Mouse (Mus musculus) liver, embryonic 12.5 days (tissue): Measurements from ENCODE around the gene Cpsf6. TPM values are rescaled to one million over a fixed set of nuclear protein-coding genes. Genes with fewer than 3 reads are reported as not detected.

Source experiments
- ATAC-seq: fragments of 200-750 bp; cut with Nextera tagmentation; 2 replicates; pipeline ENCODE4 v1.8.0; 2017; ENCODE audit warnings: moderate number of reproducible peaks, mild to moderate bottlenecking, moderate library complexity
- H3K27ac ChIP-seq: fragments of 300-500 bp; sonication (generic); 2 replicates; pipeline ENCODE4 v1.5.1; 2016; ENCODE audit warnings: mild to moderate bottlenecking
- H3K27me3 ChIP-seq: fragments of 300-500 bp; sonication (generic); replicated peaks from 2 replicates; pipeline ENCODE4 v1.6.1; 2016; ENCODE audit warnings: mild to moderate bottlenecking, moderate library complexity
- H3K36me3 ChIP-seq: fragments of 300-500 bp; sonication (generic); 2 replicates; pipeline ENCODE4 v1.6.1; 2016; ENCODE audit warnings: mild to moderate bottlenecking, moderate library complexity
- H3K4me1 ChIP-seq: fragments of 300-500 bp; sonication (generic); 2 replicates; pipeline ENCODE4 v1.6.1; 2016
- H3K4me2 ChIP-seq: fragments of 300-500 bp; sonication (generic); 2 replicates; pipeline ENCODE4 v1.6.1; 2016; ENCODE audit warnings: mild to moderate bottlenecking, moderate library complexity
- H3K4me3 ChIP-seq: fragments of 300-500 bp; sonication (generic); 2 replicates; pipeline ENCODE4 v1.5.1; 2016; ENCODE audit warnings: mild to moderate bottlenecking, moderate library complexity
- H3K9ac ChIP-seq: fragments of 300-500 bp; sonication (generic); 2 replicates; pipeline ENCODE4 v1.6.1; 2016; ENCODE audit warnings: mild to moderate bottlenecking, moderate library complexity
- H3K9me3 ChIP-seq: fragments of 300-500 bp; sonication (generic); replicated peaks from 2 replicates; pipeline ENCODE4 v1.6.1; 2016; ENCODE audit warnings: mild to moderate bottlenecking, moderate library complexity
- WGBS: fragments of 180-500 bp; shearing (Covaris S2); methylation state at CpG from one replicate; pipeline ENCODE4 v1.1.7; 2016; ENCODE audit not compliant: insufficient replicate concordance; 5-methylcytosine and 5-hydroxymethylcytosine counted together
- polyA plus RNA-seq: library from polyadenylated mRNA; unstranded; fragments of >200 nt; fragmentation: Nextera tagmentation; extraction: Ambion mirVana; gene quantifications from 2 replicates; pipeline ENCODE4 v1.2.1, GENCODE M21; 2016

The Cpsf6 gene
- polyA plus RNA-seq, 1 experiment from 2014 or later, result 92.5 TPM

- 70% methylated on average over 20 of the region's 20 CpGs for WGBS
- Histone ChIP-seq H3K4me2 (no peak overlapping the region), H3K9me3 (no peaks in the 10 kb centered on the region), H3K9ac (no peak overlapping the region), H3K4me3 (no peak overlapping the region), H3K36me3 (no peaks in the 10 kb centered on the region), H3K4me1 (no peaks in the 10 kb centered on the region), H3K27me3 (no peaks in the 10 kb centered on the region), H3K27ac (no peak overlapping the region)
- ATAC-seq, result no peak
Observed at GRCm38 (mm10) chr10:117402403-117403333, 22.9 kb upstream of the Cpsf6 start.

GRCm38 (mm10) chr10:117401364-117401763 lies 21.5 kb upstream of the Cpsf6 start:
- Histone ChIP-seq H3K4me2 (no peak overlapping the region), H3K9ac (no peak overlapping the region), H3K4me1 (0 out of 2 replicates have a peak, but pooled peaks cover 6% of the 10 kb centered on the region), H3K36me3 (no peaks in the 10 kb centered on the region), H3K27me3 (no peaks in the 10 kb centered on the region; the same call in 1 of the 2 replicates), H3K27ac (no peak overlapping the region), H3K9me3 (no peaks in the 10 kb centered on the region), H3K4me3 (no peak overlapping the region)
- 74% methylated on average over 4 of the region's 4 CpGs for WGBS
- ATAC-seq, result no peak

DNA sequence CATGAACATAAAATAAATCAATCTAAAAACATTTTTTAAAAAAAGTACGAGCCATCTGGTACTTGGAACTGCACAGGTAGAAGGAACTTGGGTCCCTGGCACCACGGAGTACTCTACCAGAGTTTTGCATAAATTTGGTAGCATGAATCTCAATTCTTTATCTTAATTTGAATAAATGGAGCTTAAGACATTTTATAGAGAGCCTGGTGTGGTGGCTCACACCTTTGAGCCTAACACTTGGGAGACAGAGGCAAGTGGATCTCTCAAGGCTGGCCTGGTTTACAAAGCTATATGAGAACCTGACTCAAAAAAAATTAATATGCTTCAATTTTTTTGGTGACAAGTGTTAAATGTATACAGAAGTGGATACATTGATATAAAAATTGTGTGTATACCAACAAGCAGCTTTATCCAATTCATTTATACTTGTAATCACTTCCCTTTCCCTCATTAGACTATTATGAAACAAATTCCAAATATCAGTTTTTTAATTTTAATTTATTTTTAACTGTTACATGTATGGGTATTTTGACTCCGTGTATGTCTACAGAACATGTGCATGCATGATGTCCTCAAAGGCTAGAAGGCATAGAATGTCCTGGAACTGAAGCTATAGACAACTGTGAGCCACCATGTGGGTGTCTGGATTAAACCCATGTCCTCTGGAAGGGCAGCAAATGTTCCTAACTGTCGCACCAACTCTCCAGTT lies 20.6 kb upstream of the Cpsf6 start:
- no peak overlapping the region for H3K4me2 ChIP-seq
- H3K9ac ChIP-seq, result no peak overlapping the region
- H3K4me1 ChIP-seq, result 0 out of 2 replicates have a peak, but pooled peaks cover 6% of the 10 kb centered on the region
- WGBS, result 78% methylated on average over 4 of the region's 4 CpGs
- H3K36me3 ChIP-seq, result no peaks in the 10 kb centered on the region
- H3K9me3 ChIP-seq, result no peaks in the 10 kb centered on the region
- H3K27ac ChIP-seq, result no peak overlapping the region
- H3K4me3 ChIP-seq, result no peak overlapping the region
- H3K27me3 ChIP-seq, result no peaks in the 10 kb centered on the region; the same call in 1 of the 2 replicates
- no peak for ATAC-seq

GRCm38 (mm10) chr10:117399839-117400238 lies 20.0 kb upstream of the Cpsf6 start:
- Histone ChIP-seq H3K9ac (no peak overlapping the region), H3K27ac (no peak overlapping the region), H3K27me3 (no peaks in the 10 kb centered on the region; the same call in 1 of the 2 replicates), H3K9me3 (no peaks in the 10 kb centered on the region), H3K4me2 (no peak overlapping the region), H3K36me3 (no peaks in the 10 kb centered on the region), H3K4me3 (no peak overlapping the region), H3K4me1 (0 out of 2 replicates have a peak, but pooled peaks cover 6% of the 10 kb centered on the region)
- ATAC-seq, result no peak
- WGBS, result 76% methylated on average over 3 of the region's 3 CpGs

GRCm38 (mm10) chr10:117399196-117399595 lies 19.4 kb upstream of the Cpsf6 start:
- H3K4me1 ChIP-seq, result 0 out of 2 replicates have a peak, but pooled peaks cover 6% of the 10 kb centered on the region
- no peaks in the 10 kb centered on the region; the same call in 1 of the 2 replicates for H3K27me3 ChIP-seq
- no peak for ATAC-seq
- no peak overlapping the region for H3K4me3 ChIP-seq
- no peaks in the 10 kb centered on the region for H3K36me3 ChIP-seq
- no peak overlapping the region for H3K4me2 ChIP-seq
- no peak overlapping the region for H3K9ac ChIP-seq
- no peak overlapping the region for H3K27ac ChIP-seq
- no peaks in the 10 kb centered on the region for H3K9me3 ChIP-seq
- WGBS, result 35% methylated on average over 2 of the region's 2 CpGs

DNA sequence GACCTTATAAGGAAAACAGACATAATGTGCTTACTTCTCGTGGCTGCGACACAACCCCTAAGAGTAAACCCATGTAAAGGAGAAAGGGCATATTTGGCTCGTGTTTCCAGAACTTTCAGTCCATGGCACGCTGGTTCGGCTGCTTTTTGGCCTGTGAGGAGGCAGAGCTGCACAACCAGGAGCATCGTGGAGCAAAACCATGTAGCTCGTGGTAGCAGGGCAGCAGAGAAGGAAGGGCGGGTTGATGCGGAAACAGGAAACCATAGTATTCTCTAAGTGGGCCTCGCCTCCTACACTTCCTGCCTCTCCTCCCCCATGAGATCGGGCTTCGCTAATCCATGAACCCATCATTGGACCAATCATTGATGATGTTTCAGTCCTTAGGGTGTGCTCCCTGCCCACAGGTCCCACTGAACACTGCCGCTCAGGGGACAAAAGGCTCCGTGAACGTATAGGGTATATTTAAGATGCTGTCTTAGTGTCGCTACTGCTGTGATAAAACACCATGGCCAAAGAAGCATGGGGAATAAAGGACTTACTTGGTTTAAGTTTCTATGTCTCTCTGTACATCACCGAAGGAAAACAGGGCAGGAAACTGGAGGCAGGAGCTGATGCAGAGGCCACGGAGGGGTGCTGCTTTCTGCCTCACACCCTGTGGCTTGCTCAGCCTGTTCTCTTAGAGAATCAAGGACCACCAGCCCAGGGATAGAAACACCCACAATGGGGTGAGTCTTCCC lies 18.4 kb upstream of the Cpsf6 start:
- no peak overlapping the region for H3K4me3 ChIP-seq
- H3K9me3 ChIP-seq, result no peaks in the 10 kb centered on the region
- H3K9ac ChIP-seq, result no peak overlapping the region
- no peak for ATAC-seq
- H3K36me3 ChIP-seq, result no peaks in the 10 kb centered on the region
- H3K4me2 ChIP-seq, result 0 out of 2 replicates have a peak overlapping the region, but pooled peaks have one; percentile 17
- no peak overlapping the region for H3K27ac ChIP-seq
- H3K4me1 ChIP-seq, result peaks cover 13% of the 10 kb centered on the region
- no peaks in the 10 kb centered on the region; the same call in 1 of the 2 replicates for H3K27me3 ChIP-seq
- 48% methylated on average over 18 of the region's 18 CpGs for WGBS

DNA sequence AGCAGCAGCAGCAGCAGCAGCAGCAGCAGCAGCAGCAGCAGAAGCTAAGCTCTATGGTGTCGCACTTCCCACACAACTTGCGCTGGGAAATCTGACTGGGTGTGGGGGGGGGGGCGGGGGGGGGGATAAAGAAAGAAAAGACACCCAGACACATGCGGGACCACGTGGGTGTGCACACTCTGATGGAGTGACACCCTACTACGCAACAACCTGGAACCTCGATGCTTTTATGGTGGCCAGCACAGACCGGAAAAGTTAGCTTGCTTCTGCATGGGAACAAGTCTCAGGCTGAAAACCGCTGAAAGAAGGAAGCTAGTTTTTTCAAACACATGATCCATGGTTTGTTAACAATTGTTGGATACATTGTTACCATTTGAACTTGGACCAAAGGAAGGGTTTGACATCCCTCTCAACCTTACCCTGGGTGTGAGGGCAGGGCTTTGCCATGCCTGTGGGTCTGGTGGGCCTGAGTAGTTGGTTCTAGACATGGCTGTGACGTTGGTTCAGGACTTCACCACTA lies 17.4 kb upstream of the Cpsf6 start:
- peaks cover 18% of the 10 kb centered on the region for H3K4me1 ChIP-seq
- WGBS, result 48% methylated on average over 10 of the region's 10 CpGs
- no peak for ATAC-seq

DNA sequence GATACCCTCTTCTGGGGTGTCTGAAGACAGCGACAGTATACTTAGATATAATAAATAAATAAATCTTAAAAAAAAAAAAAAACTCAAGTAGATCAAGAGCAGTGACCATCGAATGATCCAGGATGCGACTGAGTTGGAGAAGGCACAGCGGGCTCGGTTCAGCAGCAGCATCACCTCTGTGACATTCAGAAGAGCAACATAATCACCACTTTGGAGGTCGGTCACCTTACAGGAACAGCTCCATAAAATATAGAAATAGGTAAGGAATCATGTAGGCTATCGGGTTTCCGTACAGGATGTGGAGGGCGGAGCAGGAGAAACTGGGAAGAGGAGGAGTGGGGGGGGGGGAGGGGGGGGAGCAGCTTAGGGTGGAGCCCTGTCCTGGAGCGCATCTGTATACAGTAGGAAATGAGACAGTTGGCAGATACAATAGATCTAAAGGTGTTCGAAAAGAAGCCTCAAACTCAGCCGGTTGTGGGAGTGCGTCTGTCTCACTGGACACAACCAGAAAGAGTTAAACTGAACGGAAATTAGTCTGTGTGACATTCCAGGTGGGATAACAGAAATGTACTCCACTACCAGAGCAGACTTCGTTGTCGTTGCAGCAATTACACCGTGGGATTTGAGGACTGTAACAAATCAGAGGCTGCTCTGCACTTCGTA lies 16.7 kb upstream of the Cpsf6 start:
- H3K4me3 ChIP-seq, result no peak overlapping the region
- ATAC-seq, result no peak
- H3K9me3 ChIP-seq, result no peaks in the 10 kb centered on the region
- no peak overlapping the region for H3K27ac ChIP-seq
- H3K36me3 ChIP-seq, result no peaks in the 10 kb centered on the region
- no peaks in the 10 kb centered on the region; the same call in 1 of the 2 replicates for H3K27me3 ChIP-seq
- H3K4me2 ChIP-seq, result peak overlapping the region; percentile 27; the same call in 1 of the 2 replicates
- H3K4me1 ChIP-seq, result peaks cover 18% of the 10 kb centered on the region
- WGBS, result 48% methylated on average over 18 of the region's 18 CpGs
- H3K9ac ChIP-seq, result no peak overlapping the region

More for the DNA sequence above, 17.4 kb upstream of the Cpsf6 start:
- no peak overlapping the region for H3K4me3 ChIP-seq
- H3K4me2 ChIP-seq, result peak overlapping the region; percentile 27; the same call in 1 of the 2 replicates
- H3K27ac ChIP-seq, result no peak overlapping the region
- no peaks in the 10 kb centered on the region for H3K9me3 ChIP-seq
- no peak overlapping the region for H3K9ac ChIP-seq
- no peaks in the 10 kb centered on the region; the same call in 1 of the 2 replicates for H3K27me3 ChIP-seq
- H3K36me3 ChIP-seq, result no peaks in the 10 kb centered on the region

DNA sequence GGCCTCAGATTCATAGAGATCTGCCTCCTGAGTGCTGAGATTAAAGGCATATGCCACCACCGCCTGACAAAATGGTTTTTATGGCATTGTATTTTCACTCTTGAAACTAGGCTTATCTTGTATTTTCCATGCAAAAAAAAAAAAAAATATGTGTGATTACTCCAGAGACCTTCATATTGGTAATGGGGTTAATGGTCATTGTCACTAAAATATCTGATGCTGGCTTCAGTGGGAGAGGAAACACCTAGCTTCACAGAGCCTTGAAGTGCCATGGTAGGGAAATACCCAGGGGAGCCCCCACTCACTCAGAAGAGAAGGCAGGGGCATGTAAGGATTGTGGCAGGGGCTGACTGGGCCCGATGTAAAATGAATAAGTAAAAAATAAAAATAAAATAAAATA lies 16.0 kb upstream of the Cpsf6 start:
- no peak for ATAC-seq
- Histone ChIP-seq H3K9me3 (no peaks in the 10 kb centered on the region), H3K36me3 (no peaks in the 10 kb centered on the region), H3K27ac (no peak overlapping the region), H3K4me2 (no peak overlapping the region), H3K27me3 (no peaks in the 10 kb centered on the region; the same call in 1 of the 2 replicates), H3K4me1 (peaks cover 18% of the 10 kb centered on the region), H3K9ac (no peak overlapping the region), H3K4me3 (no peak overlapping the region)
- WGBS, result 68% methylated on average over 2 of the region's 2 CpGs

- Histone ChIP-seq H3K4me1 (peaks cover 18% of the 10 kb centered on the region), H3K9ac (no peak overlapping the region), H3K9me3 (no peaks in the 10 kb centered on the region), H3K27ac (no peak overlapping the region), H3K4me2 (no peak overlapping the region), H3K36me3 (no peaks in the 10 kb centered on the region), H3K27me3 (peaks cover 7% of the 10 kb centered on the region), H3K4me3 (no peak overlapping the region)
- ATAC-seq, result no peak
- WGBS, result 54% methylated on average over 3 of the region's 3 CpGs
Observed at GRCm38 (mm10) chr10:117394738-117395550, 15.1 kb upstream of the Cpsf6 start.
